Mouse (Mus musculus): ENCODE measurements around the gene Kdm6a. TPM values are rescaled to one million over a fixed set of nuclear protein-coding genes. Genes with fewer than 3 reads are reported as not detected.

Gene Kdm6a
- polyA plus RNA-seq, 1 experiment from 2014 or later, result 25.3 TPM

GRCm38 (mm10) chrX:18174831-18175230 is 12.5 kb downstream of the Kdm6a start:
- ATAC-seq (ENCODE audit: low FRiP score, low TSS enrichment), result peak; percentile 46; the same call in 1 of the 2 replicates
- H3K4me3 ChIP-seq (ENCODE audit: low read length), result no peak overlapping the region
- H3K4me1 ChIP-seq (ENCODE audit: insufficient read depth, low read length), result 0 out of 2 replicates have a peak, but pooled peaks cover 3% of the 10 kb centered on the region
- no peaks in the 10 kb centered on the region for H3K36me3 ChIP-seq (ENCODE audit: insufficient read depth, low read length)
- WGBS, result 21% methylated on average over 4 of the region's 4 CpGs
- H3K9ac ChIP-seq (replicated peaks; ENCODE audit: low read length), result no peak overlapping the region
- H3K27ac ChIP-seq (ENCODE audit: low read length), result no peak overlapping the region
- H3K4me2 ChIP-seq (replicated peaks; ENCODE audit: low read depth, low read length), result no peak overlapping the region
- no peaks in the 10 kb centered on the region for H3K9me3 ChIP-seq (ENCODE audit: low read length)
- H3K27me3 ChIP-seq (ENCODE audit: insufficient read depth, low read length), result no peaks in the 10 kb centered on the region

DNA sequence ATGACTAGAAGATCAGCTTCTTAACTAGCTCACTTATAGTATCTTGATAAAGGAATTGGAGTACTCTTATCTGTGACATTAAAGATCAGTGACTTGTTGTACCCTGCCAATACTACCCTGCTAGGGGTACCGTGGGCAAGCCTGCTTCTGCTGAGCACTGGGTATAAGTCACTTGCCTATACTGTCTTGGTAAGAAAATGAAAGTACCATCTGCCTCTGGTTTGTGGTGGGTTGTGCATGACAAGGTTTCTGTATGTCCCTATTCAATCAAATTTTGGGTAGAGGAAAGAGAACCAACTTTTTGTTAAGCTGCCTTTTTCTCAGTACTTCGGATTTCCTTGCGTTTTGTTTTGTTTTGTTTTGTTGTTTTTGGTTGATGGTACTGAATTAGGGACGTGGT is 15.4 kb downstream of the Kdm6a start:
- Histone ChIP-seq H3K4me3 (ENCODE audit: low read length) (no peak overlapping the region), H3K4me1 (ENCODE audit: insufficient read depth, low read length) (0 out of 2 replicates have a peak, but pooled peaks cover 3% of the 10 kb centered on the region), H3K27ac (ENCODE audit: low read length) (no peak overlapping the region), H3K4me2 (replicated peaks; ENCODE audit: low read depth, low read length) (no peak overlapping the region), H3K36me3 (ENCODE audit: insufficient read depth, low read length) (no peaks in the 10 kb centered on the region), H3K27me3 (ENCODE audit: insufficient read depth, low read length) (no peaks in the 10 kb centered on the region), H3K9ac (replicated peaks; ENCODE audit: low read length) (no peak overlapping the region), H3K9me3 (ENCODE audit: low read length) (no peaks in the 10 kb centered on the region)
- 87% methylated on average over 4 of the region's 4 CpGs for WGBS
- ATAC-seq (ENCODE audit: low FRiP score, low TSS enrichment), result no peak

DNA sequence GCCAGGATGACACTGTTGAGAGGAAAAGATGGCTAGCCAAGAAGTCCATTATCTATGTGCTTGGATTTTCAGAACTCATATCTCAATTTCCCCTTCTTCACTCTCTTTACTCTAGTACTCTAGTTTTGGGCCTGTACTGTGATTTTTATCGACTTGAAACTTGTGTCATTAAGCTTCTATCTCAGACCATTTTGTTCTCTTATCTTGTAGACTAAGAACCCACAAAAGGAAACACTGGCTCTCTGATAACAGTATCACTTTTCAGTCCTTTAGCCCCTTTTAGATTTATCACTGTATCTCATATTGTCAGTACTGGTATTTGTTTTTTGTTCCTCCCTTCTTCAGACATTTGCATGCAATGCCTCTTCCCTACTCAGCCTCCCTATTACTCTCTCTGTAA is 17.1 kb downstream of the Kdm6a start:
- Histone ChIP-seq H3K27me3 (ENCODE audit: insufficient read depth, low read length) (no peaks in the 10 kb centered on the region), H3K4me3 (ENCODE audit: low read length) (no peak overlapping the region), H3K27ac (ENCODE audit: low read length) (no peak overlapping the region), H3K9me3 (ENCODE audit: low read length) (no peaks in the 10 kb centered on the region), H3K4me2 (replicated peaks; ENCODE audit: low read depth, low read length) (no peak overlapping the region), H3K36me3 (ENCODE audit: insufficient read depth, low read length) (no peaks in the 10 kb centered on the region), H3K4me1 (ENCODE audit: insufficient read depth, low read length) (0 out of 2 replicates have a peak, but pooled peaks cover 3% of the 10 kb centered on the region), H3K9ac (replicated peaks; ENCODE audit: low read length) (no peak overlapping the region)
- 72% methylated on average over 1 of the region's 1 CpGs for WGBS
- no peak for ATAC-seq (ENCODE audit: low FRiP score, low TSS enrichment)

DNA sequence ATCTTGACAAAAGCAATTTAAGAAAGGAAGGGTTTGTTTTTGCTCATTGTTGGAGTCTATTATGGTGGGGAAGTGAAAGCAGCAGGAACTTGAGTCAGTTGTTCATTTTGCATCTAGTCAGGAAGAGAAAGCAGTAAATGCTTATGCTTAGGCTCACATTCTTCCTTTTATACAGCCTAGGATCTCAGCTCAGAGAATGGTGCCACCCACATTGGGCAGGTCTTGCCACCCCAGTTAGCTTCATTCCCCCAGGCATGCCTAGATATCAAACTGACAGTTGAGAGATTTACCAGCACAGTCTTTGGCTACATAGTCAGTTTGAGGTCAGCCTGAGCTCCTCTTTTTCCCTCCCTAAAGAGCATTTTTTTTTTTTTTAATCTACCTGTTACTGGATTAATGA is 24.8 kb downstream of the Kdm6a start:
- Histone ChIP-seq H3K9ac (replicated peaks; ENCODE audit: low read length) (no peak overlapping the region), H3K4me3 (ENCODE audit: low read length) (no peak overlapping the region), H3K9me3 (ENCODE audit: low read length) (no peaks in the 10 kb centered on the region), H3K27ac (ENCODE audit: low read length) (no peak overlapping the region), H3K36me3 (ENCODE audit: insufficient read depth, low read length) (0 out of 2 replicates have a peak, but pooled peaks cover 2% of the 10 kb centered on the region), H3K4me2 (replicated peaks; ENCODE audit: low read depth, low read length) (no peak overlapping the region), H3K27me3 (ENCODE audit: insufficient read depth, low read length) (no peaks in the 10 kb centered on the region), H3K4me1 (ENCODE audit: insufficient read depth, low read length) (no peaks in the 10 kb centered on the region)
- ATAC-seq (ENCODE audit: low FRiP score, low TSS enrichment), result no peak

GRCm38 (mm10) chrX:18188293-18188692 is 25.9 kb downstream of the Kdm6a start:
- 87% methylated on average over 2 of the region's 2 CpGs for WGBS
- Histone ChIP-seq H3K4me1 (ENCODE audit: insufficient read depth, low read length) (no peaks in the 10 kb centered on the region), H3K9ac (replicated peaks; ENCODE audit: low read length) (no peak overlapping the region), H3K27me3 (ENCODE audit: insufficient read depth, low read length) (no peaks in the 10 kb centered on the region), H3K4me3 (ENCODE audit: low read length) (no peak overlapping the region), H3K9me3 (ENCODE audit: low read length) (no peaks in the 10 kb centered on the region), H3K36me3 (ENCODE audit: insufficient read depth, low read length) (0 out of 2 replicates have a peak, but pooled peaks cover 2% of the 10 kb centered on the region), H3K4me2 (replicated peaks; ENCODE audit: low read depth, low read length) (no peak overlapping the region), H3K27ac (ENCODE audit: low read length) (no peak overlapping the region)
- no peak for ATAC-seq (ENCODE audit: low FRiP score, low TSS enrichment)

- Histone ChIP-seq H3K36me3 (ENCODE audit: insufficient read depth, low read length) (peaks cover 14% of the 10 kb centered on the region; the same call in 1 of the 2 replicates), H3K9ac (replicated peaks; ENCODE audit: low read length) (no peak overlapping the region), H3K27me3 (ENCODE audit: insufficient read depth, low read length) (no peaks in the 10 kb centered on the region), H3K4me3 (ENCODE audit: low read length) (no peak overlapping the region), H3K4me1 (ENCODE audit: insufficient read depth, low read length) (no peaks in the 10 kb centered on the region), H3K27ac (ENCODE audit: low read length) (no peak overlapping the region), H3K9me3 (ENCODE audit: low read length) (no peaks in the 10 kb centered on the region), H3K4me2 (replicated peaks; ENCODE audit: low read depth, low read length) (no peak overlapping the region)
- no peak for ATAC-seq (ENCODE audit: low FRiP score, low TSS enrichment)
- WGBS, result 83% methylated on average over 1 of the region's 1 CpGs
These were observed 77.2 kb downstream of the Kdm6a start for GRCm38 (mm10) chrX:18239572-18239971.

DNA sequence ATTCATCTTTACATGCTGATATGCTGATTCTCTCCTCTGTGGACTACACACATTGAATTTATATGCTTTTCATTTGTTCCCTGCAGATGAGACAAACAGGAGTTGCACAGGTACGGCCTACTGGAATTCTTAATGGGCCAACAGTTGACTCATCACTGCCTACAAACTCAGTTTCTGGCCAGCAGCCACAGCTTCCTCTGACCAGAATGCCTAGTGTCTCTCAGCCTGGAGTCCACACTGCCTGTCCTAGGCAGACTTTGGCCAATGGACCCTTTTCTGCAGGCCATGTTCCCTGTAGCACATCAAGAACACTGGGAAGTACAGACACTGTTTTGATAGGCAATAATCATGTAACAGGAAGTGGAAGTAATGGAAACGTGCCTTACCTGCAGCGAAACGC is 88.2 kb downstream of the Kdm6a start:
- Histone ChIP-seq H3K36me3 (ENCODE audit: insufficient read depth, low read length) (peaks cover 17% of the 10 kb centered on the region), H3K4me1 (ENCODE audit: insufficient read depth, low read length) (no peaks in the 10 kb centered on the region)

GRCm38 (mm10) chrX:18254767-18255166 is 92.4 kb downstream of the Kdm6a start:
- peak; percentile 74; the same call in 1 of the 2 replicates for ATAC-seq (ENCODE audit: low FRiP score, low TSS enrichment)
- Histone ChIP-seq H3K4me1 (ENCODE audit: insufficient read depth, low read length) (no peaks in the 10 kb centered on the region), H3K27ac (ENCODE audit: low read length) (no peak overlapping the region), H3K4me3 (ENCODE audit: low read length) (no peak overlapping the region), H3K36me3 (ENCODE audit: insufficient read depth, low read length) (peaks cover 28% of the 10 kb centered on the region), H3K9ac (replicated peaks; ENCODE audit: low read length) (no peak overlapping the region), H3K9me3 (ENCODE audit: low read length) (no peaks in the 10 kb centered on the region), H3K4me2 (replicated peaks; ENCODE audit: low read depth, low read length) (no peak overlapping the region), H3K27me3 (ENCODE audit: insufficient read depth, low read length) (no peaks in the 10 kb centered on the region)
- 54% methylated on average over 4 of the region's 4 CpGs for WGBS

More for the DNA sequence above, 88.2 kb downstream of the Kdm6a start:
- Histone ChIP-seq H3K27me3 (ENCODE audit: insufficient read depth, low read length) (no peaks in the 10 kb centered on the region), H3K9ac (replicated peaks; ENCODE audit: low read length) (no peak overlapping the region), H3K4me2 (replicated peaks; ENCODE audit: low read depth, low read length) (no peak overlapping the region), H3K4me3 (ENCODE audit: low read length) (no peak overlapping the region), H3K27ac (ENCODE audit: low read length) (no peak overlapping the region), H3K9me3 (ENCODE audit: low read length) (no peaks in the 10 kb centered on the region)
- WGBS, result 91% methylated on average over 4 of the region's 4 CpGs
- no peak for ATAC-seq (ENCODE audit: low FRiP score, low TSS enrichment)

DNA sequence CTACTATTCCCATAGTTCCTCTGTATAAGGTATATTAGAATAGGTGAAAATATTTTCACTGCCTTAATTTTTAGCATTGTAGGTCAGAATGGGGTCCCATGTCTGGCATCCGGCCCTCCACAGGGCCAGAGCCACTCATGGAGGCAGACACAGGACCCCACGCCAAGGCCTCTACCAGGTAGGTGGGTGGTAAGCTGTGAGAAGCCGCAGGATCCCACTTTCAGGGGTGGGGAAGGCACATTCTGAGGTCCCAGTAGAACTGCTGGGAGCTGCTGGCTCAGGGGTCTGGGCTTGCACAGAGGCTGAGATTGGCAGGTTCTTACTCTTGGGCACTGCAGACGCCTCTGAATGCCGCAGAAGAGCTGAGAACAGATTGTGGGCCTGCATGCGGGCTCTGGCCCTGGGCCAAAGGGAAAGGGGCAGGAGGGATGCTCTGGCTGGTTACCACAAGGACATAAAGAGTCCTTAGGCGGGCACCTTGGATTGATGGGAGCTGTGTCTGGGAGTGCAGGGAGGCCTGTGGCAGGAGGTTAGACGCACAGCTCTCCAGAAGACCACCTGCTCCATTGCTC is 95.9 kb downstream of the Kdm6a start:
- ATAC-seq (ENCODE audit: low FRiP score, low TSS enrichment), result no peak
- no peak overlapping the region for H3K4me3 ChIP-seq (ENCODE audit: low read length)
- no peaks in the 10 kb centered on the region for H3K4me1 ChIP-seq (ENCODE audit: insufficient read depth, low read length)
- no peak overlapping the region for H3K9ac ChIP-seq (replicated peaks; ENCODE audit: low read length)
- peaks cover 20% of the 10 kb centered on the region; the same call in 1 of the 2 replicates for H3K36me3 ChIP-seq (ENCODE audit: insufficient read depth, low read length)
- H3K27me3 ChIP-seq (ENCODE audit: insufficient read depth, low read length), result no peaks in the 10 kb centered on the region
- 95% methylated on average over 8 of the region's 8 CpGs for WGBS
- no peaks in the 10 kb centered on the region for H3K9me3 ChIP-seq (ENCODE audit: low read length)
- H3K27ac ChIP-seq (ENCODE audit: low read length), result no peak overlapping the region
- H3K4me2 ChIP-seq (replicated peaks; ENCODE audit: low read depth, low read length), result no peak overlapping the region

GRCm38 (mm10) chrX:18278561-18278960 is 116.2 kb downstream of the Kdm6a start:
- H3K36me3 ChIP-seq (ENCODE audit: insufficient read depth, low read length), result 0 out of 2 replicates have a peak, but pooled peaks cover 3% of the 10 kb centered on the region
- no peak overlapping the region for H3K9ac ChIP-seq (replicated peaks; ENCODE audit: low read length)
- 85% methylated on average over 5 of the region's 5 CpGs for WGBS
- H3K27ac ChIP-seq (ENCODE audit: low read length), result no peak overlapping the region
- H3K27me3 ChIP-seq (ENCODE audit: insufficient read depth, low read length), result no peaks in the 10 kb centered on the region
- ATAC-seq (ENCODE audit: low FRiP score, low TSS enrichment), result no peak
- H3K4me1 ChIP-seq (ENCODE audit: insufficient read depth, low read length), result no peaks in the 10 kb centered on the region
- H3K9me3 ChIP-seq (ENCODE audit: low read length), result no peaks in the 10 kb centered on the region
- no peak overlapping the region for H3K4me2 ChIP-seq (replicated peaks; ENCODE audit: low read depth, low read length)
- no peak overlapping the region for H3K4me3 ChIP-seq (ENCODE audit: low read length)
